Mouse (Mus musculus): ENCODE results near the gene Sumo2. TPM values are rescaled to one million over a fixed set of nuclear protein-coding genes. Genes with fewer than 3 reads are reported as not detected.
"Not testable (repeated sequence)": the region's sequence is repeated elsewhere in the genome, so short reads cannot be mapped to it uniquely, and the experiment has no call there.

Sumo2 gene
- polyA plus RNA-seq, 1 experiment from 2014 or later, result 1,013 TPM

- WGBS, result 81% methylated on average over 10 of the region's 10 CpGs
- H3K9ac ChIP-seq (ENCODE audit: low read depth, low read length), result no peak overlapping the region
- ATAC-seq (replicated peaks; ENCODE audit: low FRiP score, low read depth), result 0 out of 2 replicates have a peak, but pooled peaks have one; percentile 9
- no peaks in the 10 kb centered on the region for H3K4me1 ChIP-seq (replicated peaks; ENCODE audit: insufficient read depth, low read length)
- no peak overlapping the region for H3K4me3 ChIP-seq (replicated peaks; ENCODE audit: low read depth, low read length)
- H3K4me2 ChIP-seq (ENCODE audit: low read length), result peak overlapping the region; percentile 52
- TF ChIP-seq CTCF (IDR thresholded peaks at IDR 0.05; ENCODE audit: low read depth), result peak; percentile 38
- peak overlapping the region; percentile 100 for H3K27ac ChIP-seq
- H3K36me3 ChIP-seq (ENCODE audit: insufficient read depth, low read length), result 0 out of 2 replicates have a peak, but pooled peaks cover 7% of the 10 kb centered on the region
- peak; percentile 48 for DNase-seq (ENCODE audit: low spot score)
- no peaks in the 10 kb centered on the region for H3K27me3 ChIP-seq (ENCODE audit: insufficient read depth, low read length)
- H3K9me3 ChIP-seq (replicated peaks; ENCODE audit: low read length), result no peaks in the 10 kb centered on the region
Observed at GRCm38 (mm10) chr11:115536856-115537568, 936 bp upstream of the Sumo2 start.

DNA sequence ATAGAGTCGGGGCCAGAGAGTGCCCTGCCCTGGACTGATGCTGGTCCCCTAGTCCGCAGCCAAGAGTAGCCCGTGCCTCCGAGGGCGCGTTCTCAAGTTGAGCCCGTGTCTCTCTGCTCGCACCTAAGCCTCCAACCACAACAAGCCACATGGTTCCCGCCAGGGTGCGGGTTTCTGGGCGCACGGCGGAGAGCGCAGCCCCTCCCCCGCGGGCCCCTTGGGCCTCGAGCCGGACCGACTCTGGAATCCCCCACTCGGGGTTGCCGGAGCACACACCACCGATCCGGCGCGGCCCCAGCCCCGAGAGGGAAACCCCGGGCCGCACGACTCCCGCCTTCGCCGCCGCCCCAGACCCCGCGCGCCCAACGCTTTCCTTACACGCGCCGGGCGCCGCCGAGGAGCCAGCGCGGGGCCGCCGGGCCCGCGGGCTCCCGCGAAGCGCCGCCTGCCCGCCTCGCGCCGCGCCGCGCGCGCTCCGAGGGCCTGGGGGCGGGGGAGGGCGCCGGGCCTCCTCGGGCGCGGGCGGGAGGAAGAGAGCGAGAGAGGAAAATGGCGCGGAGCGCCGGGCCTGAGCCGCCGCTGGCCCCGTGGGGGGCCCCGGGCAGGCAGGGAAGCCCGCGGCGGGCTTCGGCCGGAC is 557 bp downstream of the Sumo2 start:
- DNase-seq (ENCODE audit: low spot score) (peak; percentile 75), ATAC-seq (replicated peaks; ENCODE audit: low FRiP score, low read depth) (peak; percentile 82)
- H3K4me3 ChIP-seq (replicated peaks; ENCODE audit: low read depth, low read length), result peak overlapping the region; percentile 83
- H3K27me3 ChIP-seq (ENCODE audit: insufficient read depth, low read length), result no peaks in the 10 kb centered on the region
- peak overlapping the region; percentile 100 for H3K27ac ChIP-seq
- peak overlapping the region; percentile 96 for H3K9ac ChIP-seq (ENCODE audit: low read depth, low read length)
- H3K4me2 ChIP-seq (ENCODE audit: low read length), result peak overlapping the region; percentile 66
- 0 out of 2 replicates have a peak, but pooled peaks cover 16% of the 10 kb centered on the region for H3K36me3 ChIP-seq (ENCODE audit: insufficient read depth, low read length)
- no peak for TF ChIP-seq CTCF (IDR thresholded peaks at IDR 0.05; ENCODE audit: low read depth)
- no peaks in the 10 kb centered on the region for H3K4me1 ChIP-seq (replicated peaks; ENCODE audit: insufficient read depth, low read length)
- WGBS, result under 1% methylated on average over 84 of the region's 84 CpGs
- H3K9me3 ChIP-seq (replicated peaks; ENCODE audit: low read length), result no peaks in the 10 kb centered on the region

GRCm38 (mm10) chr11:115534759-115535371 is 1.2 kb downstream of the Sumo2 start:
- ATAC-seq (replicated peaks; ENCODE audit: low FRiP score, low read depth) (no peak), DNase-seq (ENCODE audit: low spot score) (peak; percentile 16)
- H3K27ac ChIP-seq, result peak overlapping the region; percentile 100
- no peaks in the 10 kb centered on the region for H3K27me3 ChIP-seq (ENCODE audit: insufficient read depth, low read length)
- H3K9me3 ChIP-seq (replicated peaks; ENCODE audit: low read length), result no peaks in the 10 kb centered on the region
- H3K36me3 ChIP-seq (ENCODE audit: insufficient read depth, low read length), result 0 out of 2 replicates have a peak, but pooled peaks cover 20% of the 10 kb centered on the region
- no peak for TF ChIP-seq CTCF (IDR thresholded peaks at IDR 0.05; ENCODE audit: low read depth)
- H3K4me1 ChIP-seq (replicated peaks; ENCODE audit: insufficient read depth, low read length), result no peaks in the 10 kb centered on the region
- H3K9ac ChIP-seq (ENCODE audit: low read depth, low read length), result peak overlapping the region; percentile 96
- peak overlapping the region; percentile 83 for H3K4me3 ChIP-seq (replicated peaks; ENCODE audit: low read depth, low read length)
- 3% methylated on average over 11 of the region's 11 CpGs for WGBS
- peak overlapping the region; percentile 66 for H3K4me2 ChIP-seq (ENCODE audit: low read length)

DNA sequence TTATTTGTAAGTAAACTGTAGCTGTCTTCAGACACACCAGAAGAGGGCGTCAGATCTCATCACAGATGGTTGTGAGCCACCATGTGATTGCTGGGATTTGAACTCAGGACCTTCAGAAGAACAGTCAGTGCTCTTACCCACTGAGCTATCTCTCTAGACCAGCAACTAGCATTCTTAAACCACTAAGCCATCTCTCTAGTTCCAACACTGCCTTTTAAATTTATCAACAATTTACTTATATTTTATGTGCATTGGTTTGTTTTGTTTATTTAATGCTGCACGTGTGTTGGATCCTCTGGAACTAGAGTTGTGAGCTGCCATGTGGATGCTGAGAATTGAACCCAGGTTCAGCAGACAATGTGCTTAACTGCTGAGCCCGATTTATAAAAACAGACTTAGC is 9.6 kb downstream of the Sumo2 start:
- H3K9me3 ChIP-seq (replicated peaks; ENCODE audit: low read length); ATAC-seq (replicated peaks; ENCODE audit: low FRiP score, low read depth); H3K9ac ChIP-seq (ENCODE audit: low read depth, low read length); H3K4me3 ChIP-seq (replicated peaks; ENCODE audit: low read depth, low read length); H3K27ac ChIP-seq; H3K4me1 ChIP-seq (replicated peaks; ENCODE audit: insufficient read depth, low read length); H3K4me2 ChIP-seq (ENCODE audit: low read length); DNase-seq (ENCODE audit: low spot score); H3K27me3 ChIP-seq (ENCODE audit: insufficient read depth, low read length): not testable (repeated sequence)
- 88% methylated on average over 3 of the region's 3 CpGs for WGBS
- peaks cover 42% of the 10 kb centered on the region for H3K36me3 ChIP-seq (ENCODE audit: insufficient read depth, low read length)

GRCm38 (mm10) chr11:115522703-115523102 is 13.4 kb downstream of the Sumo2 start:
- WGBS, result 67% methylated on average over 2 of the region's 2 CpGs
- no peaks in the 10 kb centered on the region for H3K9me3 ChIP-seq (replicated peaks; ENCODE audit: low read length)
- no peak overlapping the region for H3K4me3 ChIP-seq (replicated peaks; ENCODE audit: low read depth, low read length)
- no peaks in the 10 kb centered on the region for H3K27me3 ChIP-seq (ENCODE audit: insufficient read depth, low read length)
- H3K9ac ChIP-seq (ENCODE audit: low read depth, low read length), result no peak overlapping the region
- no peak overlapping the region for H3K4me2 ChIP-seq (ENCODE audit: low read length)
- ATAC-seq (replicated peaks; ENCODE audit: low FRiP score, low read depth) (no peak), DNase-seq (ENCODE audit: low spot score) (no peak)
- no peak overlapping the region for H3K27ac ChIP-seq
- peaks cover 26% of the 10 kb centered on the region for H3K36me3 ChIP-seq (ENCODE audit: insufficient read depth, low read length)
- no peak for TF ChIP-seq CTCF (IDR thresholded peaks at IDR 0.05; ENCODE audit: low read depth)
- H3K4me1 ChIP-seq (replicated peaks; ENCODE audit: insufficient read depth, low read length), result no peaks in the 10 kb centered on the region

DNA sequence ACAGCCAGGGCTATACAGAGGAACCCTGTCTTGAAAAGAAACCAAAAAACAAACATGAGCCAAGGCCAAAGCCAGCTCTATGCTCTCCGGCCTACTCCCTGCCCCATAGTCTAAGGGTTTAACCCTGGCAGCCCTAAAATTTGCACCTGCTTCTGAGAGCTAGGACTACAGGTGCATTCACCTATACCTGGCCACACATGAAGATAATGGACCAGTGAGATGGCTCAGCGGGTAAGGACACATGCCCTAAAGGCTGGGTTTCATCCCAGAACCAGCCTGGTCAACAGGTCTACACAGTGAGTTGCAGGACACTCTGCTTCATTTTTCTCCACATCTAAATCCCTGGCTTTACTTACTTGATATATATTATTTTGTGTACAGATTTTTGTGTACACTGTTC is 13.8 kb downstream of the Sumo2 start:
- H3K9me3 ChIP-seq (replicated peaks; ENCODE audit: low read length), result no peaks in the 10 kb centered on the region
- H3K4me1 ChIP-seq (replicated peaks; ENCODE audit: insufficient read depth, low read length), result no peaks in the 10 kb centered on the region
- no peak for TF ChIP-seq CTCF (IDR thresholded peaks at IDR 0.05; ENCODE audit: low read depth)
- H3K4me2 ChIP-seq (ENCODE audit: low read length), result no peak overlapping the region
- no peak overlapping the region for H3K4me3 ChIP-seq (replicated peaks; ENCODE audit: low read depth, low read length)
- ATAC-seq (replicated peaks; ENCODE audit: low FRiP score, low read depth), result no peak
- no peak for DNase-seq (ENCODE audit: low spot score)
- H3K27ac ChIP-seq, result no peak overlapping the region
- H3K27me3 ChIP-seq (ENCODE audit: insufficient read depth, low read length), result no peaks in the 10 kb centered on the region
- H3K36me3 ChIP-seq (ENCODE audit: insufficient read depth, low read length), result peaks cover 21% of the 10 kb centered on the region
- H3K9ac ChIP-seq (ENCODE audit: low read depth, low read length), result no peak overlapping the region
- WGBS, result 96% methylated on average over 2 of the region's 2 CpGs
